Mouse (Mus musculus): Measurements from ENCODE around the gene Klf6. TPM values are rescaled to one million over a fixed set of nuclear protein-coding genes. Genes with fewer than 3 reads are reported as not detected.

Klf6 gene
- polyA plus RNA-seq, 1 experiment = 10.7 TPM

- Histone ChIP-seq H3K4me3 (ENCODE audit: insufficient read depth, low read depth, low read length) (no peak overlapping the region), H3K4me1 (ENCODE audit: control insufficient read depth, insufficient read depth, low read length) (peaks cover 4% of the 10 kb centered on the region; the same call in 1 of the 2 replicates), H3K36me3 (ENCODE audit: control insufficient read depth, insufficient read depth, low read length) (peaks cover 27% of the 10 kb centered on the region), H3K27me3 (replicated peaks; ENCODE audit: control insufficient read depth, insufficient read depth, low read length) (no peaks in the 10 kb centered on the region), H3K27ac (ENCODE audit: insufficient read depth, low read depth, low read length) (peak overlapping the region; percentile 76)
- no peak for TF ChIP-seq CTCF (conservative IDR thresholded peaks at IDR 0.05; ENCODE audit: insufficient read depth, insufficient read length, low read depth, low read length)
- TF ChIP-seq POLR2A (IDR thresholded peaks at IDR 0.05; ENCODE audit: low read depth, low read length) = no peak
- WGBS = 42% methylated on average over 7 of the region's 7 CpGs
- peak; percentile 42 for DNase-seq
Measured at GRCm38 (mm10) chr13:5869842-5870241, 8.6 kb downstream of the Klf6 start.

- peak overlapping the region; percentile 45 for H3K27ac ChIP-seq (ENCODE audit: insufficient read depth, low read depth, low read length)
Measured at GRCm38 (mm10) chr13:5870382-5871272, 9.3 kb downstream of the Klf6 start.

GRCm38 (mm10) chr13:5871414-5871813 is 10.1 kb downstream of the Klf6 start:
- Histone ChIP-seq H3K36me3 (ENCODE audit: control insufficient read depth, insufficient read depth, low read length) (peaks cover 15% of the 10 kb centered on the region), H3K4me3 (ENCODE audit: insufficient read depth, low read depth, low read length) (no peak overlapping the region), H3K4me1 (ENCODE audit: control insufficient read depth, insufficient read depth, low read length) (peaks cover 4% of the 10 kb centered on the region; the same call in 1 of the 2 replicates), H3K27me3 (replicated peaks; ENCODE audit: control insufficient read depth, insufficient read depth, low read length) (no peaks in the 10 kb centered on the region), H3K27ac (ENCODE audit: insufficient read depth, low read depth, low read length) (no peak overlapping the region)
- 80% methylated on average over 7 of the region's 7 CpGs for WGBS
- no peak for TF ChIP-seq CTCF (conservative IDR thresholded peaks at IDR 0.05; ENCODE audit: insufficient read depth, insufficient read length, low read depth, low read length)
- TF ChIP-seq POLR2A (IDR thresholded peaks at IDR 0.05; ENCODE audit: low read depth, low read length) = no peak
- DNase-seq = no peak

More at GRCm38 (mm10) chr13:5870382-5871272, 9.3 kb downstream of the Klf6 start:
- Histone ChIP-seq H3K27me3 (replicated peaks; ENCODE audit: control insufficient read depth, insufficient read depth, low read length) (no peaks in the 10 kb centered on the region), H3K4me1 (ENCODE audit: control insufficient read depth, insufficient read depth, low read length) (peaks cover 4% of the 10 kb centered on the region; the same call in 1 of the 2 replicates), H3K4me3 (ENCODE audit: insufficient read depth, low read depth, low read length) (no peak overlapping the region), H3K36me3 (ENCODE audit: control insufficient read depth, insufficient read depth, low read length) (peaks cover 22% of the 10 kb centered on the region)
- TF ChIP-seq POLR2A (IDR thresholded peaks at IDR 0.05; ENCODE audit: low read depth, low read length) (no peak), CTCF (conservative IDR thresholded peaks at IDR 0.05; ENCODE audit: insufficient read depth, insufficient read length, low read depth, low read length) (no peak)
- DNase-seq = peak; percentile 65
- WGBS = 34% methylated on average over 15 of the region's 15 CpGs

GRCm38 (mm10) chr13:5873681-5874080 is 12.4 kb downstream of the Klf6 start:
- TF ChIP-seq CTCF (conservative IDR thresholded peaks at IDR 0.05; ENCODE audit: insufficient read depth, insufficient read length, low read depth, low read length) (no peak), POLR2A (IDR thresholded peaks at IDR 0.05; ENCODE audit: low read depth, low read length) (no peak)
- Histone ChIP-seq H3K27ac (ENCODE audit: insufficient read depth, low read depth, low read length) (no peak overlapping the region), H3K4me3 (ENCODE audit: insufficient read depth, low read depth, low read length) (no peak overlapping the region), H3K4me1 (ENCODE audit: control insufficient read depth, insufficient read depth, low read length) (peaks cover 4% of the 10 kb centered on the region; the same call in 1 of the 2 replicates), H3K36me3 (ENCODE audit: control insufficient read depth, insufficient read depth, low read length) (peaks cover 1% of the 10 kb centered on the region; the same call in 1 of the 2 replicates), H3K27me3 (replicated peaks; ENCODE audit: control insufficient read depth, insufficient read depth, low read length) (no peaks in the 10 kb centered on the region)
- DNase-seq = no peak
- 86% methylated on average over 3 of the region's 3 CpGs for WGBS

GRCm38 (mm10) chr13:5875478-5875877 is 14.2 kb downstream of the Klf6 start:
- H3K4me3 ChIP-seq (ENCODE audit: insufficient read depth, low read depth, low read length) = no peak overlapping the region
- peaks cover 3% of the 10 kb centered on the region; the same call in 1 of the 2 replicates for H3K4me1 ChIP-seq (ENCODE audit: control insufficient read depth, insufficient read depth, low read length)
- 82% methylated on average over 3 of the region's 3 CpGs for WGBS
- DNase-seq = no peak
- no peaks in the 10 kb centered on the region for H3K27me3 ChIP-seq (replicated peaks; ENCODE audit: control insufficient read depth, insufficient read depth, low read length)
- H3K36me3 ChIP-seq (ENCODE audit: control insufficient read depth, insufficient read depth, low read length) = no peaks in the 10 kb centered on the region
- TF ChIP-seq POLR2A (IDR thresholded peaks at IDR 0.05; ENCODE audit: low read depth, low read length) = no peak
- TF ChIP-seq CTCF (conservative IDR thresholded peaks at IDR 0.05; ENCODE audit: insufficient read depth, insufficient read length, low read depth, low read length) = no peak
- no peak overlapping the region for H3K27ac ChIP-seq (ENCODE audit: insufficient read depth, low read depth, low read length)

GRCm38 (mm10) chr13:5878748-5879147 is 17.5 kb downstream of the Klf6 start:
- TF ChIP-seq CTCF (conservative IDR thresholded peaks at IDR 0.05; ENCODE audit: insufficient read depth, insufficient read length, low read depth, low read length) (no peak), POLR2A (IDR thresholded peaks at IDR 0.05; ENCODE audit: low read depth, low read length) (no peak)
- 68% methylated on average over 4 of the region's 4 CpGs for WGBS

GRCm38 (mm10) chr13:5886810-5887209 is 25.5 kb downstream of the Klf6 start:
- no peaks in the 10 kb centered on the region for H3K4me1 ChIP-seq (ENCODE audit: control insufficient read depth, insufficient read depth, low read length)
- 94% methylated on average over 4 of the region's 4 CpGs for WGBS
- DNase-seq = no peak
- H3K27me3 ChIP-seq (replicated peaks; ENCODE audit: control insufficient read depth, insufficient read depth, low read length) = no peaks in the 10 kb centered on the region
- H3K27ac ChIP-seq (ENCODE audit: insufficient read depth, low read depth, low read length) = no peak overlapping the region
- H3K4me3 ChIP-seq (ENCODE audit: insufficient read depth, low read depth, low read length) = no peak overlapping the region
- no peaks in the 10 kb centered on the region for H3K36me3 ChIP-seq (ENCODE audit: control insufficient read depth, insufficient read depth, low read length)
- TF ChIP-seq POLR2A (IDR thresholded peaks at IDR 0.05; ENCODE audit: low read depth, low read length) (no peak), CTCF (conservative IDR thresholded peaks at IDR 0.05; ENCODE audit: insufficient read depth, insufficient read length, low read depth, low read length) (no peak)

More at GRCm38 (mm10) chr13:5878748-5879147, 17.5 kb downstream of the Klf6 start:
- no peak overlapping the region for H3K27ac ChIP-seq (ENCODE audit: insufficient read depth, low read depth, low read length)
- H3K4me1 ChIP-seq (ENCODE audit: control insufficient read depth, insufficient read depth, low read length) = no peaks in the 10 kb centered on the region
- no peak for DNase-seq
- H3K36me3 ChIP-seq (ENCODE audit: control insufficient read depth, insufficient read depth, low read length) = no peaks in the 10 kb centered on the region
- no peak overlapping the region for H3K4me3 ChIP-seq (ENCODE audit: insufficient read depth, low read depth, low read length)
- no peaks in the 10 kb centered on the region for H3K27me3 ChIP-seq (replicated peaks; ENCODE audit: control insufficient read depth, insufficient read depth, low read length)

Measured in kidney, adult 2 months (tissue).